26 mouse cellular contexts compared by ENCODE assay signal in genomic region chr6:125528614-125529200, GRCm38 (mm10). TPM values are rescaled to one million over a fixed set of nuclear protein-coding genes. Genes with fewer than 3 reads are reported as not detected.
DNase-seq lines count a peak whose midpoint lies in the region; ATAC-seq and TF ChIP-seq lines count a peak whose summit lies in the region.
"Had no signal": no experiment of that assay in that cellular context is flagged by ENCODE, and none has a peak within 500 bp of the region (broad histone marks: within the 10 kb centered on the region; RNA-seq: fewer than 3 reads in every experiment).

No protein-coding gene starts in this region.

- H3K4me2 ChIP-seq in lung, embryonic 15.5 days = no peak overlapping the region
- H3K4me2 ChIP-seq in intestine, embryonic 16.5 days (ENCODE audit: low read depth, low read length) = no peak overlapping the region
- H3K4me2 ChIP-seq in stomach, embryonic 15.5 days = no peak overlapping the region
- no peak overlapping the region for H3K4me2 ChIP-seq in midbrain, embryonic 15.5 days
- H3K4me2 ChIP-seq: forebrain, embryonic 12.5 days; hindbrain, embryonic 15.5 days; midbrain, embryonic 11.5 days; neural tube, embryonic 13.5 days had no signal

- no peak overlapping the region for H3K4me3 ChIP-seq in lung, embryonic 15.5 days
- 0 out of 4 replicates have a peak overlapping the region, but pooled peaks of 1 of the 2 experiments have one; percentile 7 for H3K4me3 ChIP-seq in ES-E14 (ENCODE audit: insufficient read depth in 1 of 2, low read depth in 1 of 2, low read length in 2 of 2, poor library complexity in 1 of 2, severe bottlenecking in 1 of 2)
- H3K4me3 ChIP-seq in intestine, embryonic 16.5 days (ENCODE audit: low read length) = no peak overlapping the region
- H3K4me3 ChIP-seq in stomach, embryonic 15.5 days (replicated peaks) = no peak overlapping the region
- no peak overlapping the region for H3K4me3 ChIP-seq in midbrain, embryonic 15.5 days
- H3K4me3 ChIP-seq: forebrain, embryonic 12.5 days; hindbrain, embryonic 10.5 days; hindbrain, embryonic 15.5 days; left cerebral cortex, adult 2 months; neural tube, embryonic 13.5 days had no signal

- no peaks in the 10 kb centered on the region for H3K9me3 ChIP-seq in lung, embryonic 15.5 days
- no peaks in the 10 kb centered on the region for H3K9me3 ChIP-seq in ES-E14 (ENCODE audit: control insufficient read depth, insufficient read depth, low read depth, low read length)
- H3K9me3 ChIP-seq in intestine, embryonic 16.5 days (ENCODE audit: control insufficient read depth, low read length) = no peaks in the 10 kb centered on the region
- no peaks in the 10 kb centered on the region for H3K9me3 ChIP-seq in stomach, embryonic 15.5 days
- H3K9me3 ChIP-seq in midbrain, embryonic 15.5 days = no peaks in the 10 kb centered on the region
- H3K9me3 ChIP-seq: forebrain, embryonic 12.5 days; hindbrain, embryonic 10.5 days; hindbrain, embryonic 15.5 days; neural tube, embryonic 13.5 days had no signal

- in situ Hi-C loops in ES-E14 (cut with MboI; ENCODE audit: low sequenced_read_pairs in 2 of 2, unreplicated experiment in 2 of 2) = no loop called here

- ATAC-seq in lung, embryonic 15.5 days (ENCODE audit: borderline replicate concordance, extremely low read depth, low FRiP score, low TSS enrichment) = no peak
- peak; percentile 46 for ATAC-seq in intestine, embryonic 16.5 days
- peak; percentile 25; the same call in 1 of the 2 replicates for ATAC-seq in stomach, embryonic 15.5 days (ENCODE audit: insufficient read depth, low FRiP score, low read depth)
- no peak for ATAC-seq in midbrain, embryonic 15.5 days (replicated peaks)
- ATAC-seq: activated CD4-positive, CD25-positive, alpha-beta regulatory T cell, adult 4 months; CD4-positive, CD25-positive, alpha-beta regulatory T cell, adult 4 months; forebrain, postnatal 0 days; inflammation-experienced regulatory T-cells, adult 6 months; Patski had no signal

- H3K4me1 ChIP-seq in lung, embryonic 15.5 days = peaks cover 11% of the 10 kb centered on the region; the same call in 1 of the 2 replicates
- peaks cover 7 to 19% of the 10 kb centered on the region in 2 experiments; a peak in 3 of 4 replicates for H3K4me1 ChIP-seq in ES-E14 (ENCODE audit: control insufficient read depth in 2 of 2, insufficient read depth in 2 of 2, low read length in 2 of 2, poor library complexity in 1 of 2)
- no peaks in the 10 kb centered on the region for H3K4me1 ChIP-seq in intestine, embryonic 16.5 days (ENCODE audit: control insufficient read depth, insufficient read depth, low read length)
- H3K4me1 ChIP-seq in stomach, embryonic 15.5 days = no peaks in the 10 kb centered on the region
- H3K4me1 ChIP-seq in midbrain, embryonic 15.5 days = no peaks in the 10 kb centered on the region
- H3K4me1 ChIP-seq: forebrain, embryonic 12.5 days; hindbrain, embryonic 10.5 days; hindbrain, embryonic 15.5 days; neural tube, embryonic 13.5 days had no signal

- H3K27me3 ChIP-seq in lung, embryonic 15.5 days = no peaks in the 10 kb centered on the region
- H3K27me3 ChIP-seq in intestine, embryonic 16.5 days (replicated peaks; ENCODE audit: control insufficient read depth, insufficient read depth, low read length) = no peaks in the 10 kb centered on the region
- no peaks in the 10 kb centered on the region for H3K27me3 ChIP-seq in stomach, embryonic 15.5 days (replicated peaks)
- H3K27me3 ChIP-seq in midbrain, embryonic 15.5 days (replicated peaks) = no peaks in the 10 kb centered on the region
- H3K27me3 ChIP-seq: forebrain, embryonic 12.5 days; hindbrain, embryonic 15.5 days; neural tube, embryonic 13.5 days; Patski had no signal

- no peaks in the 10 kb centered on the region for H3K36me3 ChIP-seq in lung, embryonic 15.5 days
- H3K36me3 ChIP-seq in ES-E14 (ENCODE audit: control insufficient read depth, insufficient read depth, low read length, poor library complexity, severe bottlenecking) = no peaks in the 10 kb centered on the region
- no peaks in the 10 kb centered on the region for H3K36me3 ChIP-seq in intestine, embryonic 16.5 days (ENCODE audit: control insufficient read depth, insufficient read depth, low read length)
- H3K36me3 ChIP-seq in stomach, embryonic 15.5 days = no peaks in the 10 kb centered on the region
- H3K36me3 ChIP-seq in midbrain, embryonic 15.5 days (replicated peaks) = no peaks in the 10 kb centered on the region
- H3K36me3 ChIP-seq: forebrain, embryonic 12.5 days; hindbrain, embryonic 10.5 days; hindbrain, embryonic 15.5 days; neural tube, embryonic 13.5 days had no signal

- H3K9ac ChIP-seq in lung, embryonic 15.5 days = no peak overlapping the region
- H3K9ac ChIP-seq in ES-E14 (ENCODE audit: insufficient read depth, low read depth, low read length, poor library complexity, severe bottlenecking) = no peak overlapping the region
- no peak overlapping the region for H3K9ac ChIP-seq in intestine, embryonic 16.5 days (ENCODE audit: low read depth, low read length)
- no peak overlapping the region for H3K9ac ChIP-seq in stomach, embryonic 15.5 days
- H3K9ac ChIP-seq in midbrain, embryonic 15.5 days = no peak overlapping the region
- H3K9ac ChIP-seq: forebrain, embryonic 12.5 days; forebrain, postnatal 0 days; hindbrain, embryonic 15.5 days; liver, embryonic 14.5 days; neural tube, embryonic 13.5 days had no signal

- DNase-seq in lung, adult 18-20 months = no peak
- DNase-seq in ES-E14 (ENCODE audit: low read depth, low spot score) = peak; percentile 69
- DNase-seq in layer of hippocampus, adult 9-11 months = no peak
- DNase-seq in layer of hippocampus, adult 18-20 months (ENCODE audit: low spot score in 2 of 2) = no peak
- DNase-seq: adrenal gland, adult 2 months; cerebellum, adult 18-20 months; cerebellum, postnatal 10 days; forebrain, postnatal 0 days; thymus, adult 2 months; thymus, postnatal 36 days had no signal

- 76% methylated on average over 9 of the region's 9 CpGs for WGBS in lung, embryonic 15.5 days
- WGBS in intestine, embryonic 16.5 days = 83% methylated on average over 9 of the region's 9 CpGs
- 79% methylated on average over 9 of the region's 9 CpGs for WGBS in stomach, embryonic 15.5 days
- 87% methylated on average over 9 of the region's 9 CpGs for WGBS in midbrain, embryonic 15.5 days

- H3K27ac ChIP-seq in lung, embryonic 15.5 days = peak overlapping the region; percentile 15; the same call in 1 of the 2 replicates
- H3K27ac ChIP-seq in ES-E14 (ENCODE audit: insufficient read depth, low read depth, low read length, poor library complexity, severe bottlenecking) = no peak overlapping the region
- no peak overlapping the region for H3K27ac ChIP-seq in intestine, embryonic 16.5 days (ENCODE audit: low read length)
- H3K27ac ChIP-seq in stomach, embryonic 15.5 days = no peak overlapping the region
- H3K27ac ChIP-seq in midbrain, embryonic 15.5 days = no peak overlapping the region
- H3K27ac ChIP-seq: forebrain, embryonic 12.5 days; hindbrain, embryonic 10.5 days; hindbrain, embryonic 15.5 days; kidney, postnatal 0 days; left cerebral cortex, adult 2 months; liver, embryonic 14.5 days; neural tube, embryonic 13.5 days had no signal

TF ChIP-seq in ES-E14, 5 proteins besides CTCF, POLR2A, EP300 and RAD21:
- TF ChIP-seq ZC3H11A (IDR thresholded peaks at IDR 0.05; ENCODE audit: borderline replicate concordance, low read depth, low read length) = no peak
- no peak for TF ChIP-seq MAFK (IDR thresholded peaks at IDR 0.05; ENCODE audit: insufficient read depth, low read depth, low read length)
- no peak for TF ChIP-seq ZNF384 (IDR thresholded peaks at IDR 0.05; ENCODE audit: low read depth, low read length)
- TF ChIP-seq HCFC1 (IDR thresholded peaks at IDR 0.05; ENCODE audit: borderline replicate concordance, insufficient read depth, low read length) = no peak
- no peak for TF ChIP-seq CHD2 (IDR thresholded peaks at IDR 0.05; ENCODE audit: low read depth, low read length)

RNA-seq across cellular contexts. Expression of gene Vwf, which starts 17.9 kb away (rescaled TPM):
- polyA plus RNA-seq in lung, embryonic 15.5 days (2015; fragmentation: Nextera tagmentation; extraction: Ambion mirVana) = 19.1 and 20.8 TPM in 2 replicates
- total RNA-seq in ES-E14 (2012; rRNA removed) = 3.0 and 6.8 TPM in 2 replicates
- 7.0 and 8.6 TPM in 2 replicates for polyA plus RNA-seq in intestine, embryonic 16.5 days (2015; fragmentation: Nextera tagmentation; extraction: Ambion mirVana)
- polyA plus RNA-seq in stomach, embryonic 15.5 days (2015; fragmentation: Nextera tagmentation; extraction: Ambion mirVana) = 5.7 and 6.6 TPM in 2 replicates
- 10.8 and 11.3 TPM in 2 replicates for polyA plus RNA-seq in midbrain, embryonic 15.5 days (2015; fragmentation: Nextera tagmentation; extraction: Ambion mirVana)
- total RNA-seq in layer of hippocampus, adult 18-20 months (2021) = 10 to 100 TPM; 12.2 to 14.2 TPM
- polyA plus RNA-seq: CD4-positive, CD25-positive, alpha-beta regulatory T cell, adult 4 months had no signal

RNA-seq across cellular contexts. Expression of gene Cd9, which starts 34.1 kb away (rescaled TPM):
- 226 and 250 TPM in 2 replicates for polyA plus RNA-seq in lung, embryonic 15.5 days (2015; fragmentation: Nextera tagmentation; extraction: Ambion mirVana)
- 228 and 374 TPM in 2 replicates for total RNA-seq in ES-E14 (2012; rRNA removed)
- 146 and 167 TPM in 2 replicates for polyA plus RNA-seq in intestine, embryonic 16.5 days (2015; fragmentation: Nextera tagmentation; extraction: Ambion mirVana)
- 285 and 317 TPM in 2 replicates for polyA plus RNA-seq in stomach, embryonic 15.5 days (2015; fragmentation: Nextera tagmentation; extraction: Ambion mirVana)
- polyA plus RNA-seq in midbrain, embryonic 15.5 days (2015; fragmentation: Nextera tagmentation; extraction: Ambion mirVana) = 58.9 and 66.9 TPM in 2 replicates
- total RNA-seq in layer of hippocampus, adult 18-20 months (2021) = 10 to 100 TPM; 52.0 to 55.1 TPM

Comparison
In these comparisons a context has a peak if more than half of its experiments do, and no peak if none do; other contexts are left out.
1. ATAC-seq: peak in intestine, embryonic 16.5 days (single experiment) and stomach, embryonic 15.5 days (single experiment); none in lung, embryonic 15.5 days (single experiment) and midbrain, embryonic 15.5 days (single experiment).